Mouse (Mus musculus) WW6 (cell line): ENCODE measurements around the gene Fam110a.

ENCODE experiments used
- DNase-seq: peaks from one replicate; pipeline ENCODE4 v3.0.0-alpha.2; 2013; ENCODE audit warnings: low read depth, low spot score

Fam110a gene

GRCm38 (mm10) chr2:151979470-151980354 lies at the start of gene Fam110a:
Gene Fam110a (minus strand): TSS chr2:151980219.
- no peak for DNase-seq

- peak; percentile 80 for DNase-seq
Measured at GRCm38 (mm10) chr2:152029252-152030082, 49.4 kb upstream of the Fam110a start.

- no peak for DNase-seq
Measured at GRCm38 (mm10) chr2:152024883-152025422, 44.9 kb upstream of the Fam110a start.

- DNase-seq: no peak
Measured at GRCm38 (mm10) chr2:152022022-152022421, 42.0 kb upstream of the Fam110a start.

- no peak for DNase-seq
Measured at GRCm38 (mm10) chr2:152020255-152020654, 40.2 kb upstream of the Fam110a start.

- DNase-seq: no peak
Measured at GRCm38 (mm10) chr2:152016666-152017065, 36.6 kb upstream of the Fam110a start.

- no peak for DNase-seq
Measured at GRCm38 (mm10) chr2:152015997-152016396, 36.0 kb upstream of the Fam110a start.

- DNase-seq: no peak
Measured at GRCm38 (mm10) chr2:152012701-152013100, 32.7 kb upstream of the Fam110a start.

GRCm38 (mm10) chr2:152012222-152012621 lies 32.2 kb upstream of the Fam110a start:
- no peak for DNase-seq

GRCm38 (mm10) chr2:152011724-152012123 lies 31.7 kb upstream of the Fam110a start:
- no peak for DNase-seq

GRCm38 (mm10) chr2:152010661-152011060 lies 30.6 kb upstream of the Fam110a start:
- DNase-seq: no peak

GRCm38 (mm10) chr2:152010251-152010650 lies 30.2 kb upstream of the Fam110a start:
- no peak for DNase-seq

- no peak for DNase-seq
Measured at GRCm38 (mm10) chr2:152009061-152009779, 29.2 kb upstream of the Fam110a start.

- no peak for DNase-seq
Measured at GRCm38 (mm10) chr2:152007783-152008182, 27.8 kb upstream of the Fam110a start.

GRCm38 (mm10) chr2:152002529-152002928 lies 22.5 kb upstream of the Fam110a start:
- DNase-seq: no peak

- no peak for DNase-seq
Measured at GRCm38 (mm10) chr2:152000735-152001134, 20.7 kb upstream of the Fam110a start.

- DNase-seq: no peak
Measured at GRCm38 (mm10) chr2:152000291-152000679, 20.3 kb upstream of the Fam110a start.

GRCm38 (mm10) chr2:151999669-152000290 lies 19.8 kb upstream of the Fam110a start:
- no peak for DNase-seq

GRCm38 (mm10) chr2:151998932-151999331 lies 18.9 kb upstream of the Fam110a start:
- no peak for DNase-seq

- no peak for DNase-seq
Measured at GRCm38 (mm10) chr2:151998505-151998899, 18.5 kb upstream of the Fam110a start.
